Mouse (Mus musculus) embryonic fibroblast, embryonic 13.5 days (primary cell): Measurements from ENCODE around the gene Ttc13.

Experiments
- CTCF ChIP-seq: IDR thresholded peaks from 2 replicates; pipeline ENCODE4 v1.5.1; 2011; ENCODE audit warnings: mild to moderate bottlenecking, control low read depth, low read length, moderate library complexity, borderline replicate concordance; ENCODE audit not compliant: insufficient read depth
- POLR2A ChIP-seq: IDR thresholded peaks from 2 replicates; pipeline ENCODE4 v1.6.1; 2011; ENCODE audit warnings: low read depth, mild to moderate bottlenecking, control low read depth, low read length, moderate library complexity

DNA sequence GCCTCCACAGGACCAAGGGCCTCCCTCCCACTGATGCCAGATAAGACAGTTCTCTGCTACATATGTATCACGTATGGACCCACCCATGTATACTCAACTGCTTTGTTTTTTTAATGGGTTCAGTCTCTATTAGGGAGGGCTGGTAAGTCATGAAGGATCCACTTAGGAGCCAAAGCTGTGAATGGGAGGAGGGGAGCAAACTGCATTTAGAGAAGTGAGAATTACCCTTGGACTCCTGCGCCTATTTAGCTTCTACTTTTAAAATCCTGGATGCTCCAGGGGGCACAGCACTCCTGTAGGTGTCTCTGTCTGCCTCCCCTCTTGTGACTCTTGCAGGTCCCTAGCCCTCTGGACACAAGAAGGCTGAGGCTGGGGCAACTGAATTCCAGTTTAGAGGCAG is 34.4 kb upstream of the Ttc13 start:
- TF ChIP-seq POLR2A (no peak), CTCF (no peak)
